Mouse (Mus musculus): ENCODE data around the gene Atp6v0e.

Gene Atp6v0e

GRCm38 (mm10) chr17:26721802-26722201, 58.8 kb downstream of the Atp6v0e start:
- no peak for DNase-seq

DNA sequence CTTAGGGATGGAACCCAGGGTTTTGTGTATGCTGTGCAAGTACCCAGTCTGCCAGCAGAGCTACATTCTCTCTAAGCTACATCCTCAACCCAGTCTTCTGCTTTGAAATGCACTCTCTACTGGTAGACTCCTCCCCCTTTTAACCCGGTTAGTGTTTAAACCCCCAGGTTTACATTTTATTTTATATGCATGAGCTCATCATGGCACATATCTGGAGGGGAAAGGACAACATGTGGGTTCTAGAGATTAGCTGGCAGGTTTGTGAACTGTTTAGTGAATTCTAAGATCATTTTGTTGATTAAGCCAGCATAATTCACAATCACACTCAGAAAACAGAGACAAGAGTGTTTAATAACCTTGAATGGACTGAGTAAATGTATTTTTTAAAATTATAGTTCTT, 61.8 kb downstream of the Atp6v0e start:
- DNase-seq = no peak

DNA sequence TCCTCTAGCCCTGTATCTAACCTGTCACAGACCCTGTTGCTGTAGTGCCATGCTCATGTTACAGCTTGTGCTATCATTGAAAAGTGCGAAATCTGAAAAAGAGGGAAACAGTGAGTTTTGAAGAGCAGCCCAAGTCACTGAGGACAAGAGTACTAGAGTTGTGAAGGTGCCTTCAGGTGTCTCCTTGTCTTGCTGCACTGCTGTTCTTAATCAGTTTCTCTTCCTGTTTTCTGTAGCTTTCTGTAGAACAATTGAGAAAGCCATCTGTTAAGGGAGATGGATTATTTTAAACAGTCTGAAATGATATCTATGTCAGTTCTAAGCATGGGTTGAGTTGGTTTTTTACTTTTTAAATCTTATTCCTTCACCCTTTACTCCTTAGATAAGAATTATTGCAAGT, 63.6 kb downstream of the Atp6v0e start:
- DNase-seq = no peak

- DNase-seq = no peak
Observed at GRCm38 (mm10) chr17:26727110-26727755, 64.2 kb downstream of the Atp6v0e start.

- DNase-seq = no peak
Observed at GRCm38 (mm10) chr17:26742581-26742980, 79.5 kb downstream of the Atp6v0e start.

DNA sequence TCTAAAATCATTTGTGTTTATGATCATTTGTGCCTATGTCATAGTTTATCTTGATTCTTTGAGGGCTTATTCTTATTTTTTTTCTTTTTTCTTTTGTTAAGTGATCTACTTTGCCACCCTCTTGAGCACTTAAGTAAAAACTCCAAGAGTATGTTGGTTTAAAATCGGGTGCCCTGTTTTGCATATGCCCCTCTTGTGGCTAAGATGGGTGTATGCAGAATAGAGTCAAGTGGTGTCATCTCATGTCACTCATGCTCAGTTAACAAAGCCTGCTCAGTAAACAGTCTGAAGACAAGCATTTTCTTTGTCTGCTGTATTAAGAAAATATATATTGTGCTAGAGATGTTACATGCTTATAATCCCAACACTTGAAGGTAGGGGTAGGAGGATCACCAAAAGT, 80.3 kb downstream of the Atp6v0e start:
- no peak for DNase-seq

All from liver (tissue).